Mouse (Mus musculus) limb, embryonic 14.5 days (tissue): ENCODE results near the gene Tlnrd1. TPM values are rescaled to one million over a fixed set of nuclear protein-coding genes. Genes with fewer than 3 reads are reported as not detected.

Experiments
- ATAC-seq: fragments of 200-750 bp; cut with Nextera tagmentation; 2 replicates; pipeline ENCODE4 v1.8.0; 2017; ENCODE audit warnings: low read depth, moderate number of reproducible peaks, moderate TSS enrichment; ENCODE audit not compliant: low FRiP score
- DNase-seq: peaks from one replicate; pipeline ENCODE4 v3.0.0-alpha.2; 2015; ENCODE audit warnings: low spot score
- H3K27ac ChIP-seq: fragments of 300-500 bp; sonication (generic); replicated peaks from 2 replicates; pipeline ENCODE4 v1.5.1; 2014; ENCODE audit warnings: low read depth, mild to moderate bottlenecking, low read length, moderate library complexity, mixed read lengths
- H3K27me3 ChIP-seq: fragments of 300-500 bp; sonication (generic); 2 replicates; pipeline ENCODE4 v1.6.1; 2014; ENCODE audit warnings: low read length, mixed read lengths; ENCODE audit not compliant: control insufficient read depth, insufficient read depth
- H3K36me3 ChIP-seq: fragments of 300-500 bp; sonication (generic); 2 replicates; pipeline ENCODE4 v1.6.1; 2014; ENCODE audit warnings: mild to moderate bottlenecking, low read length, moderate library complexity, mixed read lengths; ENCODE audit not compliant: control insufficient read depth, insufficient read depth
- H3K4me1 ChIP-seq: fragments of 300-500 bp; sonication (generic); 2 replicates; pipeline ENCODE4 v1.6.1; 2014; ENCODE audit warnings: antibody characterized with exemption, low read length, mixed read lengths; ENCODE audit not compliant: control insufficient read depth, insufficient read depth
- H3K4me2 ChIP-seq: fragments of 300-500 bp; sonication (generic); replicated peaks from 2 replicates; pipeline ENCODE4 v1.6.1; 2014; ENCODE audit warnings: low read depth, mild to moderate bottlenecking, low read length, moderate library complexity; ENCODE audit not compliant: severe bottlenecking
- H3K4me3 ChIP-seq: fragments of 300-500 bp; sonication (generic); replicated peaks from 2 replicates; pipeline ENCODE4 v1.5.1; 2014; ENCODE audit warnings: low read length
- H3K9ac ChIP-seq: fragments of 300-500 bp; sonication (generic); 2 replicates; pipeline ENCODE4 v1.6.1; 2014; ENCODE audit warnings: mild to moderate bottlenecking, low read depth, low read length, moderate library complexity; ENCODE audit not compliant: severe bottlenecking
- H3K9me3 ChIP-seq: fragments of 300-500 bp; sonication (generic); 2 replicates; pipeline ENCODE4 v1.6.1; 2016; ENCODE audit warnings: low read length; ENCODE audit not compliant: control insufficient read depth
- POLR2A ChIP-seq: fragments of 200-500 bp; IDR thresholded peaks from 2 replicates; pipeline ENCODE4 v1.8.0; 2012; ENCODE audit warnings: inconsistent platforms, mild to moderate bottlenecking, moderate library complexity, borderline replicate concordance; ENCODE audit not compliant: insufficient read depth, insufficient read length; ENCODE audit errors: extremely low read depth
- WGBS: fragments of 180-500 bp; shearing (Covaris S2); extraction: QIAGEN DNeasy Blood & Tissue Kit; methylation state at CpG from one replicate; pipeline ENCODE4 v1.1.7; 2014; 5-methylcytosine and 5-hydroxymethylcytosine counted together
- polyA plus RNA-seq, 2 experiments: library from polyadenylated mRNA; depleted of rRNA in 1 of 2; stranded (reverse) in 1 of 2; unstranded in 1 of 2; fragments of >200 nt; fragmentation: Nextera tagmentation in 1 of 2; extraction: Ambion mirVana in 1 of 2; gene quantifications; 2 replicates each; pipeline versions ENCODE4 v1.2.1 to v1.2.3; 2012 to 2014

Tlnrd1 gene
- polyA plus RNA-seq, 2 experiments = 17.6 to 32.7 TPM

GRCm38 (mm10) chr7:83857921-83858320, 26.2 kb downstream of the Tlnrd1 start:
- ATAC-seq (no peak), DNase-seq (no peak)
- no peaks in the 10 kb centered on the region for H3K36me3 ChIP-seq
- TF ChIP-seq POLR2A = no peak
- no peak overlapping the region for H3K27ac ChIP-seq
- H3K4me2 ChIP-seq = no peak overlapping the region
- H3K4me1 ChIP-seq = no peaks in the 10 kb centered on the region
- WGBS = 93% methylated on average over 3 of the region's 3 CpGs
- no peak overlapping the region for H3K9ac ChIP-seq
- H3K4me3 ChIP-seq = no peak overlapping the region
- H3K27me3 ChIP-seq = no peaks in the 10 kb centered on the region
- H3K9me3 ChIP-seq = no peaks in the 10 kb centered on the region

- Histone ChIP-seq H3K9me3 (no peaks in the 10 kb centered on the region), H3K36me3 (no peaks in the 10 kb centered on the region), H3K4me2 (no peak overlapping the region), H3K9ac (no peak overlapping the region), H3K4me1 (no peaks in the 10 kb centered on the region), H3K27ac (no peak overlapping the region), H3K27me3 (no peaks in the 10 kb centered on the region), H3K4me3 (no peak overlapping the region)
- WGBS = 88% methylated on average over 2 of the region's 2 CpGs
- no peak for TF ChIP-seq POLR2A
- ATAC-seq (no peak), DNase-seq (no peak)
Observed at GRCm38 (mm10) chr7:83857208-83857488, 27.0 kb downstream of the Tlnrd1 start.

- H3K27ac ChIP-seq = no peak overlapping the region
- no peak for ATAC-seq
- no peak for TF ChIP-seq POLR2A
- no peak overlapping the region for H3K9ac ChIP-seq
- WGBS = 67% methylated on average over 9 of the region's 9 CpGs
- no peak for DNase-seq
- no peaks in the 10 kb centered on the region for H3K36me3 ChIP-seq
- no peaks in the 10 kb centered on the region for H3K27me3 ChIP-seq
- H3K4me3 ChIP-seq = no peak overlapping the region
- no peaks in the 10 kb centered on the region for H3K9me3 ChIP-seq
- H3K4me2 ChIP-seq = no peak overlapping the region
- H3K4me1 ChIP-seq = no peaks in the 10 kb centered on the region; the same call in 1 of the 2 replicates
Observed at GRCm38 (mm10) chr7:83856353-83857207, 27.5 kb downstream of the Tlnrd1 start.

- H3K36me3 ChIP-seq = no peaks in the 10 kb centered on the region
- no peaks in the 10 kb centered on the region for H3K27me3 ChIP-seq
- H3K4me3 ChIP-seq = no peak overlapping the region
- no peaks in the 10 kb centered on the region for H3K9me3 ChIP-seq
- 91% methylated on average over 1 of the region's 1 CpGs for WGBS
- no peak for TF ChIP-seq POLR2A
- H3K27ac ChIP-seq = no peak overlapping the region
- ATAC-seq = no peak
- H3K4me1 ChIP-seq = no peaks in the 10 kb centered on the region; the same call in 1 of the 2 replicates
- H3K9ac ChIP-seq = no peak overlapping the region
- H3K4me2 ChIP-seq = no peak overlapping the region
- DNase-seq = no peak
Observed at GRCm38 (mm10) chr7:83855203-83855602, 28.9 kb downstream of the Tlnrd1 start.

GRCm38 (mm10) chr7:83852381-83853380, 31.4 kb downstream of the Tlnrd1 start:
- 46% methylated on average over 5 of the region's 5 CpGs for WGBS

More at GRCm38 (mm10) chr7:83852381-83853380, 31.4 kb downstream of the Tlnrd1 start:
- Histone ChIP-seq H3K9ac (no peak overlapping the region), H3K9me3 (no peaks in the 10 kb centered on the region), H3K4me3 (no peak overlapping the region), H3K4me2 (no peak overlapping the region), H3K4me1 (peaks cover 2% of the 10 kb centered on the region), H3K36me3 (no peaks in the 10 kb centered on the region), H3K27me3 (no peaks in the 10 kb centered on the region), H3K27ac (no peak overlapping the region)
- no peak for ATAC-seq
- DNase-seq = no peak
- TF ChIP-seq POLR2A = no peak
